Mouse (Mus musculus): ENCODE data around the gene Tnrc6b. TPM values are rescaled to one million over a fixed set of nuclear protein-coding genes. Genes with fewer than 3 reads are reported as not detected.

Gene Tnrc6b
- total RNA-seq (2018; cell fraction: chromatin; rRNA removed), result 100 to 1,000 TPM in 19 of 26 experiments, 10 to 100 TPM in 7; 13.1 to 253 (median 199) TPM
- 10 to 100 TPM in 25 of 26 experiments, 1 to 10 TPM in 1; 9.8 to 36.8 (median 23.0) TPM for total RNA-seq (2018; cell fraction: cytosol; rRNA removed)
- 100 to 1,000 TPM in 12 of 26 experiments, 10 to 100 TPM in 14; 12.6 to 196 (median 93.5) TPM for total RNA-seq (2018; cell fraction: nucleus; rRNA removed)
- 6.2 to 11.5 TPM (median 7.2 TPM) in 3 replicates for polyA plus RNA-seq (2018)

DNA sequence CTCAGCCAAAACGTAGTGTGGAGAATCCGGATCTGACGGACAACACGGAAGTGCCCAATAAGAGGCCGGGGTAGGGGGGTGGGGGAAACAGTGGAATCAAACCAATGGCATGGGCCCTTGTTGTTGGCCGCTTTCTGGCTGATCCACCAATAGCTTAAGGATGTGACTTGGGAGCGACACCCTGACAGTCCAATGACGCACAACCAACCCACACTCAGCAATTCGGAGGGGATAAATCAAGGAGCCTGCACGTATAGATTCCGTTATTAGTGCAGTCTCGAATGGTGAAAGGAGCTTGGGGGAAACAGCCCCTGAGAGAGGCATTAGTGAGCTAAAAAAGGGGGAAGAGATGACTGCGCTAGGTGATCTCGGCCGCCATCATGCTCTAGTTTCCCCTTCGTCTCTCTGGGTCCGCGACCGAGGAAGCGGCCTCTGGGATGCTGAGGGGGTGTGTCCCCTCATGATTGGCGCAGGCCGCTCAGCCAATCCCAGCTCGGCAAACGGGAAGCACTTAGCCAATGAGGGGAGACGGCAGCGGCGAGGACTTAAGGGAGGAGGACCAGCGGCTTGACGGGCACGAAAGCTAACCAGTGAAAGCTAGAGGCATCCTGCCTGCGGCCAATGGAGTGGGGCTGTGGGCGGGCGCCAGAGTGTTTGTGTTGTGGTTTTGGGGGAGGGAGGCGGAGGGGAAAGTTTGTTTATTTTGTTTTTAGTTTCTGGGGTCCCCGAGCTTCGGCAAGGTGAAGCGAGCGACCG lies at the start of gene Tnrc6b:
Tnrc6b (plus strand) TSS at position 706 of the 756 bp plus-strand sequence.
- Histone ChIP-seq H3K79me2 (ENCODE audit: inconsistent target) (peaks cover 30% of the 10 kb centered on the region; the same call in 1 of the 2 replicates), H3K36me3 (ENCODE audit: inconsistent target) (no peaks in the 10 kb centered on the region), H3K27ac (peak within 1 kb of the TSS; percentile 82), H3K4me3 (ENCODE audit: inconsistent target) (peak within 1 kb of the TSS; percentile 60)
- WGBS (ENCODE audit: missing documents), result under 1% methylated on average over 38 of the region's 39 CpGs

DNA sequence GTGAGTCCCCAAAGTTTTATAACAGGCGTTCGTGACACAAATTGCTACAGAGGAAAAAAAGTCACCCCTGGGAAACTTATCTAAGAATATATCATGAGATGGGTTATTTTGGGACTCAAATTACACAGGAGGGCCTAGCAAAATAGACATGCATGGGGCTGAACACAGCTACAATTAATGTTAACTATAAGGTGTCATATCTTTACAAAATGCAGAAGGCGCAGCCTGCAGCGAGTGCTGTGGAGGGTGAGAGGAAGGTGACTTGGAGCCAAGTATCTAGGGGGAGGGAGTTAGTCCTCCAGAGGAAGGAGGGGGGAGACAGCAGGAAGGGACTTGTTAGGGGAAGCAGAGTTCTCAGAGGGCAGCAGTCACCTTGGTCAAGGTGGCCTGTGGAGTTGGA lies 46.7 kb upstream of the Tnrc6b start:
- Histone ChIP-seq H3K79me2 (ENCODE audit: inconsistent target) (no peaks in the 10 kb centered on the region), H3K4me3 (ENCODE audit: inconsistent target) (no peak overlapping the region), H3K27ac (no peak overlapping the region), H3K36me3 (ENCODE audit: inconsistent target) (no peaks in the 10 kb centered on the region)
- 84% methylated on average over 4 of the region's 4 CpGs for WGBS (ENCODE audit: missing documents)

DNA sequence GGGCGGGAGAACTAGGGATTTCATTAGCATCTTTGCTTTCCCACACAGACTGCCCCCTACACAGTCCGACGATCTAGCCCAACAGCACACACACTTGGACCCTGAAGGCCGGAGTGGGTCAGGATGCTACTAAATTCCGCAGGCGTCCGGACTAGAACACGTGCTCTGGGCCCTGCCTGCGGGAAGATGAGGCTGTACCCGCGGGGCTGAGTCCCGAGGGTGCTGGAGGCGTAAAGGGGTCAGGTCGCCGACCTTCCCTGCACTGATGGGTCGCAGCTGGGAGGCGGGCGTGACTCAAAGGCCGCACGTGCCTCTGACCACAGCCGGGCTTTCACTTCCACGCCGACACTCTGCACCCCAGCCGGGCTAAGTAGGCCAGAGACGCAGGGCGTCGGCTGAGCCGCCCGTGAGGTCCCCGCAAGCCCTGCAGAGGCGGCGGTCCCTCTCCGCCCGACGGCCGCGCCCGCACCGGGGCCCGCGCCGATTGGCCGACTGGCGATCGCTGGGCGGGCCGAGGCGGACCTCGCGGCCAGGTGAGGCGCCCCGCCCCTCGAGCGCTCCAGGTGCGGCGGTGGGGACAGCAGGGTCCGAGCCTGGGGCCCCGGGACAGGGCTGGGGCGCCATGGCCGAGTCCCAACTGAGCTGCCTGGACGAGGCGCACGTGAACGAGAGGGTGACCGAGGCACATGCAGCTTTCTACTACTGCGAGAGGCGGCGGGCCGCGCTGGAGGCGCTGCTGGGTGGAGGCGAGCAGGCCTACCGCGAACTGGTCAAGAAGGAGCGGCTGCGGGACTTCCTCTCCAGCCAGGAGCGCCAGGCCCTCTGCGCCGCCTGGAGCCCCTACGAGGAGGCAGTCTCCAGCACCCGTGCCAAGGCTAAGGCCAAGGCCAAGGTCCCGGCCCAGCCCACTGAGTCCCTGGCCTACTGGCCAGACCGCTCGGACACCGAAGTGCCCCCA lies 39.5 kb upstream of the Tnrc6b start, which contains the start of gene Fam83f:
Fam83f (plus strand) TSS at position 553 of the 958 bp plus-strand sequence.
- H3K4me3 ChIP-seq (ENCODE audit: inconsistent target), result no peak within 1 kb of the TSS
- WGBS (ENCODE audit: missing documents), result 19% methylated on average over 68 of the region's 85 CpGs
- no peak within 1 kb of the TSS for H3K27ac ChIP-seq
- H3K79me2 ChIP-seq (ENCODE audit: inconsistent target), result no peaks in the 10 kb centered on the region
- H3K36me3 ChIP-seq (ENCODE audit: inconsistent target), result no peaks in the 10 kb centered on the region

DNA sequence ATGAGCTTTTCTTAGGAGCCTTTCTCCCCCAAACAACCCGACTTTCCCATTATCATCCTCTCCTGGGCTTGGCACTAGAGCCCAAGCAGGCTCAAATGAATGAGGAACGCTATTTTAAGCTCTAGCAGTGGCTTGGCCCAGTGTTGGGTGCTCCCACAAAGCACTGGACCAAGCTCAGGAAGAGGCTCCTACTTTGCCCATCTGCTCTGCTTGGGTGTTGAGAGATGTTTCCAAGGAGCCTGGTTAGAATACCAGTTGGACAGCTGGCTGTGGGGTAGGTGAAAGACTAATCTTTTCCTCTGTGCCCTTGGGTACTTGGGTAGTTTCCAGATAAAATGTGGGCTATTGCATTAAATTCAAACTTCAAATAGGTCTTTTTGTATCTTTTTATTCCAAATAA lies 38.3 kb upstream of the Tnrc6b start:
- H3K4me3 ChIP-seq (ENCODE audit: inconsistent target), result no peak overlapping the region
- WGBS (ENCODE audit: missing documents), result 81% methylated on average over 2 of the region's 2 CpGs
- H3K27ac ChIP-seq, result no peak overlapping the region
- H3K36me3 ChIP-seq (ENCODE audit: inconsistent target), result no peaks in the 10 kb centered on the region
- H3K79me2 ChIP-seq (ENCODE audit: inconsistent target), result no peaks in the 10 kb centered on the region

DNA sequence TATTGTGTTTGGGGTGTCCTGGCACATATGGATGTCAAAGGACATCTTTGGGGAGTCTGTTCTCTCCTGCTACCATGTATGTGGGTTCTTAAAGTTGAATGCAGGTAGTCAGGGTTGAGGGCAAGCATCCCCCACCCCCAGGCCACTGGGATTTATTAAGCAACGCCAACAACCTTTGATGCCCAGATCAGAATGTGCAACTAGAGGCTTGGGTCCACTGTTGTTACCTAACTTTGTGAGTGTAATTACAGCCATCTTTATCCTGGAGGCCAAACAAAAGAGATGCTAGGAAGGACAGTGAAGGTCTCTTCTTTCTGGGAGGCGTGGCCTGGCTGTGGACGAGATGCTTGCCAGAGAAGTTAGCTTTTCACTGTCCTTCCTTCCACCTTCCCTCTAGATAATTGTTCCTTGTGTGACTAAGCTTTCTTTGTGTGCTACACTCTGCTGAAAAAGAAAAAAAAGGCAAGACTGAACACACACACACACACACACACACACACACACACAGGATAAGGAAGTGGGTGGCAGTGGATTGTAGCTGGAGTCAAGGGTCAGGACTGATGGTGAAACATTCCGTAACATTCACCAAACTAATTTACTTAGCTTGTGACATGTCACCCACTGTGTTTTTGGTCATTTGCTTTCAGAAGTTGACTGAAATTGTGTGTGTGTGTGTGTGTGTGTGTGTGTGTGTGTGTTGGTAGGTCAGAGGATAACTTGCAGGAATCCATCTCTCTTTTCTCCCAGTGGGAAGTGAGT lies 37.6 kb upstream of the Tnrc6b start:
- no peaks in the 10 kb centered on the region for H3K36me3 ChIP-seq (ENCODE audit: inconsistent target)
- no peaks in the 10 kb centered on the region for H3K79me2 ChIP-seq (ENCODE audit: inconsistent target)
- WGBS (ENCODE audit: missing documents), result 60% methylated on average over 4 of the region's 4 CpGs
- no peak overlapping the region for H3K4me3 ChIP-seq (ENCODE audit: inconsistent target)
- H3K27ac ChIP-seq, result no peak overlapping the region

DNA sequence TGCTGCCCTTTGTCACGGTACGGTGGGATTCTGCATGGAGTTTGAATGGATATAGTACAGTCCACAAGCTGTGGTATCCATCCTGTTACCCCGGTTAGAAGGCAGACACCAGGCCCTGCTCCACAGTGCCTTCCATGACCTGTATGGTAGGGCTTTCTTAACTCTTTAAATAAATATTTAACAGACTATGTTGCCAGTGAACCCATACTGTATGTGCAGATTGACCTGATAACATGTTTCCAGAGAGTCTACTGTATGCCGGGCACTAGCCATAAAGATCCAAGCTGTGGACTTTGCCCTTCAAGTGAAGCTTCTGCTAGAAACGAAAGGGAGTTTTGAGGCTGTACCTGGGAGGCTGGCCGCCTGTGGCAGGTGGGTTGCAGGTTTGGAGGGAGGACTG lies 36.4 kb upstream of the Tnrc6b start:
- Histone ChIP-seq H3K27ac (no peak overlapping the region), H3K4me3 (ENCODE audit: inconsistent target) (no peak overlapping the region), H3K79me2 (ENCODE audit: inconsistent target) (no peaks in the 10 kb centered on the region), H3K36me3 (ENCODE audit: inconsistent target) (no peaks in the 10 kb centered on the region)
- 69% methylated on average over 5 of the region's 6 CpGs for WGBS (ENCODE audit: missing documents)

DNA sequence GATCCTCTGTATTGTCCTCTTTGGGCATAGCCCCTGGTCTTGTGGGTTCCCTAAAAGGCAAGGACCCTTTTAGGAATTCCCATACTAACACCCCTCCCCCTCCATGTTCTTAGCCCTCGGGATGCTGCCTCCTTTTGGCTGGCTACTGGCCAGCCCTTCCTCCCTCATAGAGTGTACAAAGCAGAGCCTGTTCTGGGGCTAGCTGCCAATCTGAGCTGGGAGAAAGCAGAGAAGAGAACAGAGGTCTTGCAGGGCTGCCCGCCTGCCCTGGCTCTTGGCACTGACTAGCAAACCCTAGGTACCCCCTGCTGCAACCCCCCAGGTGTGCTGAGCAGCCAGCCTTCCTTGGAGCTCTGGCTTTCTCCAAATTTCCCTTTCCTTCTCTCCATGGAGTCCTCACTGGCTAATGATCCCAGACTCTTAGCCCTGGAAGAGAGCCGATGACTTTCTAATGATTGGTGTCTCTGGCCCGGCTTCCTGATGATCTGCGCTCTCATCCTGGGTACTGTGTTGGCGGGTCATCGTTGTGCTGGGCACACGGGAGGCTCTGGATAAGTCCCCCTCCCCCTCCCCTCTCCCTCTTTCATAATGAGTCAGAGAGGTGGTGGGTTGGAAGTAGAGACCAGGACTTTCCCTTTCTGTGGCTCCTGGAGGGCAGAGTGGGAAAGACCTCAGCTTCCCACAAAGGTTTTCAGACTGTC lies 31.4 kb upstream of the Tnrc6b start:
- WGBS (ENCODE audit: missing documents), result 81% methylated on average over 8 of the region's 8 CpGs
- H3K36me3 ChIP-seq (ENCODE audit: inconsistent target), result no peaks in the 10 kb centered on the region
- H3K27ac ChIP-seq, result no peak overlapping the region
- no peaks in the 10 kb centered on the region for H3K79me2 ChIP-seq (ENCODE audit: inconsistent target)
- no peak overlapping the region for H3K4me3 ChIP-seq (ENCODE audit: inconsistent target)

DNA sequence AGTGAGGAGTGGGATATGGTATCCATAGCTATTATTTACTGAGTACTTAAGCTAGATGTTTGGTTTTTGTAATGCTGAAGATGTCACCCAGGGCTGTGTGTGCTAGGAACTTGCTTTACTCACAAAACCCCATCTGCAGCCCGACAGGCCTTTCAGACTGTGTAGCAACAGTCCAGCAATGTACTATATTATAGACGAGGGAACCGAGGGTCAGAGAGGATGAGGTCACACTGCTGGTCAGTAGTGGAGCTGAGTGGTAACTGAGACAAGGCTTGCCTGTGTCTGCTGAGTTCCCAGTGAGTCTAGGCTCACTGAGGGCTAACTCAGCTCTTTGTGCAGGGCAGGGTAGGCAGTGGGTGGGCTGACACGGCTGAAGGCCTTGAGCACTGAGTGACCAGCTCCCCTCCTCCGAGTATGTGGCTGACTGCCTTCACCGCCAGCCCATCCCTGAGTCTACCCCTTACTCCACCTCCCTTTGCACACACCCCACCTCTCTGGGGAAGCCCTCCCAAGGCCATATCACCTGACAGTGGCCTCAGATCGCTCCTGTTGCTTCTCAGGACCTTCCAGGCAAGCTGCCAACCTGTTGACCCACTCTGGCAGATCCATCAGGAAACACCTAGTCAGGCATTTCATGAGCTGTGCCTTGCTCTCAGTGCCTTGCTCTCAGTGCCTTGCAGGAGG lies 30.6 kb upstream of the Tnrc6b start:
- 90% methylated on average over 6 of the region's 7 CpGs for WGBS (ENCODE audit: missing documents)
- H3K4me3 ChIP-seq (ENCODE audit: inconsistent target), result no peak overlapping the region
- no peak overlapping the region for H3K27ac ChIP-seq

DNA sequence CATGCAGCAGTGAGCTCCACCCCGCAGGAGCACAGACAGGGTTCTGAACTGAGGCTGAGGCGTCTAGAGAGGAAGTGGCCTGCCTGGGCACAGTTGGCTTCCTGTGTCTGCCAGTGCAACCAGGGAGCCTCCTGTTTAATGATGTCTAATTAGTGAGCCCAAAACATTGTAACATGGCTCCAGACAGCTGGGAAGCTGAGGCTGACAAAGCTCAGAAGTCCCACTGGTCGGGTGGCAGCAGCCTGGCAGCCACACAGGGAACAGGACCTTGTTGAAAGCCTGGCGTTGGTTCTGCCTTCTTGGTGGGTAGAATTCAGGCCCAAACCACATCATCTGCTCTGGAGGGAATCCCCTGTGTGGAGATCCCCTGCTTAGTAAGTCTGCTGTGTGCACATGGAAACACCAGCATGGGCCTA lies 29.6 kb upstream of the Tnrc6b start:
- H3K27ac ChIP-seq, result no peak overlapping the region
- no peaks in the 10 kb centered on the region for H3K36me3 ChIP-seq (ENCODE audit: inconsistent target)
- WGBS (ENCODE audit: missing documents), result 38% methylated on average over 4 of the region's 4 CpGs
- H3K4me3 ChIP-seq (ENCODE audit: inconsistent target), result no peak overlapping the region
- H3K79me2 ChIP-seq (ENCODE audit: inconsistent target), result no peaks in the 10 kb centered on the region

More for the DNA sequence above, 30.6 kb upstream of the Tnrc6b start:
- no peaks in the 10 kb centered on the region for H3K79me2 ChIP-seq (ENCODE audit: inconsistent target)
- H3K36me3 ChIP-seq (ENCODE audit: inconsistent target), result no peaks in the 10 kb centered on the region

DNA sequence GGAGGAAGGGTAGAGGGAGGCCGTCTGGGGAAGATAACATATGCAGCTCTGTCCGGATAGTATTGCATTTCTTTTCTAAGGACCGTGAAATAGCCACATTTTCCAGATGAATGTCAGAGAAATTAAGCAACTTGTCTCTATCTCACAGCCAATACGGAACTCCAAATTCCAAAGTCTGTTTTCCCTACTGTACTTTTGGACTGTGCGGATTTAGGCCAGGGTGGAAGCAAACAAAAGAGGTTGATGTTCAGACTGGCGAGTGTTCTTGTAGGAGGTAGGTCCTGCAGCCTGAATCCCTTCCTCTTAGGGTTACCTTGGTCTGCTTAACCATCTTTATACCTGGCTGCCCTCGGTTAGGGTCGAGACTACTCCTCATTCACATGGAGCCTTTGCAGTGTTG lies 28.8 kb upstream of the Tnrc6b start:
- no peak overlapping the region for H3K27ac ChIP-seq
- H3K79me2 ChIP-seq (ENCODE audit: inconsistent target), result no peaks in the 10 kb centered on the region
- 97% methylated on average over 8 of the region's 8 CpGs for WGBS (ENCODE audit: missing documents)
- H3K4me3 ChIP-seq (ENCODE audit: inconsistent target), result no peak overlapping the region
- H3K36me3 ChIP-seq (ENCODE audit: inconsistent target), result no peaks in the 10 kb centered on the region

DNA sequence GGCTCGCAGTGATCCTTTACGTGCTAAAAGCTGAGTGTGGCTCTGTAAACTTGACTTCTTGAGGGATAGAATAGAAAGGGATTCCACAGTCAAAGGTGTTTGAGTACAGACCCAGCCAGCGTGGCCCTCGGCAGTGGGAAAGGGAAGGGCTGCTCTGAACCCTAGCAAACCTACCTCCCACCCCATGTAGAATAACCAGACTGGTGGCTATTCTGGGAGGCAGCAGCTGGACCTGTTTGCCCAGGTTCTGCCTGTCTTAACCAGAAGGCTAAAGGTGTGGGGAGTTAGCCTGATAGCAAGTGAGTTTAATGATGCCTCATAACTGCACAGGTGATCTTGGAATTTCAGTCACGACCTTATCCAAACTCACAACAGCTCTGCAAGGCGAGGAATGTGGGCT lies 28.0 kb upstream of the Tnrc6b start:
- Histone ChIP-seq H3K79me2 (ENCODE audit: inconsistent target) (no peaks in the 10 kb centered on the region), H3K27ac (no peak overlapping the region), H3K4me3 (ENCODE audit: inconsistent target) (no peak overlapping the region), H3K36me3 (ENCODE audit: inconsistent target) (no peaks in the 10 kb centered on the region)
- 97% methylated on average over 6 of the region's 6 CpGs for WGBS (ENCODE audit: missing documents)

DNA sequence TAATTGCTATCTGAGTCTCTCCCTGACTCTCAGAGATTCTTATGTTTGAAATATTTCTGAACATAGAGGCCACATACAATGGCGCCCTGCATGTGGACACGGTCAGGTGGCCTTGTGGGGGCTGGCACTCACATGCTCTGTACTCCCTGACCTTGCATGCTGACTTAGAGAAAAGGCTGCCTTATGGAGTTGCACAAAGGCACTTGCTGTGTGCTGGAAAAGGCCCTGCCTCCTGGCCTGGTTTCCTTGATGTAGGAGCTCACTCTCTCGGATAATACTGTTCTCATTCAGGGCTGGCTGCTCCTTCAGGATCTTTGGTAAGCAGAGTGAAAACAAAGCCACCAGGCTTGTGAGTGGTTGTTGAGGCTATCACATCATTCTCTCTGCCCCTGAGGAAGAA lies 27.1 kb upstream of the Tnrc6b start:
- Histone ChIP-seq H3K4me3 (ENCODE audit: inconsistent target) (no peak overlapping the region), H3K79me2 (ENCODE audit: inconsistent target) (no peaks in the 10 kb centered on the region), H3K27ac (no peak overlapping the region), H3K36me3 (ENCODE audit: inconsistent target) (no peaks in the 10 kb centered on the region)
- 98% methylated on average over 3 of the region's 3 CpGs for WGBS (ENCODE audit: missing documents)

All from macrophage (primary cell).